Mouse (Mus musculus) large intestine, adult 2 months (tissue): ENCODE measurements around the gene Muc3. TPM values are rescaled to one million over a fixed set of nuclear protein-coding genes. Genes with fewer than 3 reads are reported as not detected.

ENCODE experiments used
- DNase-seq: peaks from one replicate; pipeline ENCODE4 v3.0.0-alpha.2; 2012; ENCODE audit warnings: low read depth, low spot score
- WGBS: fragments of 180-500 bp; shearing (Covaris S2); methylation state at CpG from one replicate; pipeline ENCODE4 v1.1.7; 2018; 5-methylcytosine and 5-hydroxymethylcytosine counted together
- polyA plus RNA-seq: library from polyadenylated mRNA; depleted of rRNA; stranded (reverse); fragments of >200 nt; gene quantifications from 2 replicates; pipeline ENCODE4 v1.2.3, GENCODE M21; 2012; rRNA removed

Muc3 gene
- polyA plus RNA-seq, 1 experiment = 836 TPM

- WGBS = 70% methylated on average over 10 of the region's 10 CpGs
- DNase-seq = no peak
These were observed 47.0 kb downstream of the Muc3 start for GRCm38 (mm10) chr5:137102078-137102477.

GRCm38 (mm10) chr5:137100660-137101059, 48.5 kb downstream of the Muc3 start:
- WGBS = 51% methylated on average over 4 of the region's 4 CpGs
- DNase-seq = no peak

GRCm38 (mm10) chr5:137098418-137098817, 50.7 kb downstream of the Muc3 start:
- 56% methylated on average over 11 of the region's 11 CpGs for WGBS

GRCm38 (mm10) chr5:137096037-137096436, 53.1 kb downstream of the Muc3 start:
- 2% methylated on average over 1 of the region's 1 CpGs for WGBS
- no peak for DNase-seq

More at GRCm38 (mm10) chr5:137098418-137098817, 50.7 kb downstream of the Muc3 start:
- no peak for DNase-seq

GRCm38 (mm10) chr5:137095135-137095534, 54.0 kb downstream of the Muc3 start:
- DNase-seq = no peak
- WGBS = 74% methylated on average over 10 of the region's 10 CpGs

- WGBS = 78% methylated on average over 9 of the region's 9 CpGs
- DNase-seq = no peak
These were observed 55.4 kb downstream of the Muc3 start for GRCm38 (mm10) chr5:137093720-137094119.

- WGBS = 42% methylated on average over 6 of the region's 6 CpGs
- no peak for DNase-seq
These were observed 57.6 kb downstream of the Muc3 start for GRCm38 (mm10) chr5:137091560-137091959.

GRCm38 (mm10) chr5:137090870-137091269, 58.3 kb downstream of the Muc3 start:
- DNase-seq = no peak
- 71% methylated on average over 10 of the region's 10 CpGs for WGBS

GRCm38 (mm10) chr5:137087410-137087809, 61.7 kb downstream of the Muc3 start:
- 69% methylated on average over 8 of the region's 8 CpGs for WGBS
- no peak for DNase-seq

GRCm38 (mm10) chr5:137085731-137086130, 63.4 kb downstream of the Muc3 start:
- no peak for DNase-seq
- 75% methylated on average over 3 of the region's 3 CpGs for WGBS

GRCm38 (mm10) chr5:137085021-137085420, 64.1 kb downstream of the Muc3 start:
- DNase-seq = no peak
- WGBS = 79% methylated on average over 6 of the region's 6 CpGs

Other genes starting within 250 kb of the Muc3 start
- gene Ift22, start 241.2 kb downstream of the Muc3 start, polyA plus RNA-seq = 25.1 and 26.3 TPM in 2 replicates
- 229 and 235 TPM in 2 replicates for gene Fis1, start 196.0 kb downstream of the Muc3 start, polyA plus RNA-seq
- gene Cldn15, start 182.7 kb downstream of the Muc3 start, polyA plus RNA-seq = 434 and 763 TPM in 2 replicates
- gene Plod3, start 162.3 kb downstream of the Muc3 start, polyA plus RNA-seq = 29.6 and 33.8 TPM in 2 replicates
- gene Znhit1, start 161.3 kb downstream of the Muc3 start, polyA plus RNA-seq = 90.2 and 93.7 TPM in 2 replicates
- gene Vgf, start 122.9 kb downstream of the Muc3 start, polyA plus RNA-seq = 0.25 and 0.27 TPM in 2 replicates
- gene Ap1s1, start 103.2 kb downstream of the Muc3 start, polyA plus RNA-seq = 101 and 107 TPM in 2 replicates
- 0.94 and 1.1 TPM in 2 replicates for gene Serpine1, start 77.1 kb downstream of the Muc3 start, polyA plus RNA-seq
- 5.7 and 14.5 TPM in 2 replicates for gene Trim56, start 33.1 kb downstream of the Muc3 start, polyA plus RNA-seq
- 75.4 and 98.1 TPM in 2 replicates for gene Muc3a, start 63.1 kb upstream of the Muc3 start, polyA plus RNA-seq
- 5.2 and 6.9 TPM in 2 replicates for gene Ache, start 138.2 kb upstream of the Muc3 start, polyA plus RNA-seq
- gene Ufsp1, start 145.3 kb upstream of the Muc3 start, polyA plus RNA-seq = 10.4 and 13.2 TPM in 2 replicates
- 99.8 and 108 TPM in 2 replicates for gene Srrt, start 158.4 kb upstream of the Muc3 start, polyA plus RNA-seq
- 11.4 and 12.7 TPM in 2 replicates for gene Trip6, start 165.1 kb upstream of the Muc3 start, polyA plus RNA-seq
- 9.6 and 13.0 TPM in 2 replicates for gene Slc12a9, start 184.3 kb upstream of the Muc3 start, polyA plus RNA-seq
- gene Ephb4, start 200.8 kb upstream of the Muc3 start, polyA plus RNA-seq = 36.5 and 43.7 TPM in 2 replicates